Mouse (Mus musculus) liver, embryonic 12.5 days (tissue): ENCODE measurements around the gene Ano1. TPM values are rescaled to one million over a fixed set of nuclear protein-coding genes. Genes with fewer than 3 reads are reported as not detected.

Source experiments
- ATAC-seq: fragments of 200-750 bp; cut with Nextera tagmentation; 2 replicates; pipeline ENCODE4 v1.8.0; 2017; ENCODE audit warnings: moderate number of reproducible peaks, mild to moderate bottlenecking, moderate library complexity
- H3K27ac ChIP-seq: fragments of 300-500 bp; sonication (generic); 2 replicates; pipeline ENCODE4 v1.5.1; 2016; ENCODE audit warnings: mild to moderate bottlenecking
- H3K27me3 ChIP-seq: fragments of 300-500 bp; sonication (generic); replicated peaks from 2 replicates; pipeline ENCODE4 v1.6.1; 2016; ENCODE audit warnings: mild to moderate bottlenecking, moderate library complexity
- H3K36me3 ChIP-seq: fragments of 300-500 bp; sonication (generic); 2 replicates; pipeline ENCODE4 v1.6.1; 2016; ENCODE audit warnings: mild to moderate bottlenecking, moderate library complexity
- H3K4me1 ChIP-seq: fragments of 300-500 bp; sonication (generic); 2 replicates; pipeline ENCODE4 v1.6.1; 2016
- H3K4me2 ChIP-seq: fragments of 300-500 bp; sonication (generic); 2 replicates; pipeline ENCODE4 v1.6.1; 2016; ENCODE audit warnings: mild to moderate bottlenecking, moderate library complexity
- H3K4me3 ChIP-seq: fragments of 300-500 bp; sonication (generic); 2 replicates; pipeline ENCODE4 v1.5.1; 2016; ENCODE audit warnings: mild to moderate bottlenecking, moderate library complexity
- H3K9ac ChIP-seq: fragments of 300-500 bp; sonication (generic); 2 replicates; pipeline ENCODE4 v1.6.1; 2016; ENCODE audit warnings: mild to moderate bottlenecking, moderate library complexity
- H3K9me3 ChIP-seq: fragments of 300-500 bp; sonication (generic); replicated peaks from 2 replicates; pipeline ENCODE4 v1.6.1; 2016; ENCODE audit warnings: mild to moderate bottlenecking, moderate library complexity
- WGBS: fragments of 180-500 bp; shearing (Covaris S2); methylation state at CpG from one replicate; pipeline ENCODE4 v1.1.7; 2016; ENCODE audit not compliant: insufficient replicate concordance; 5-methylcytosine and 5-hydroxymethylcytosine counted together
- polyA plus RNA-seq: library from polyadenylated mRNA; unstranded; fragments of >200 nt; fragmentation: Nextera tagmentation; extraction: Ambion mirVana; gene quantifications from 2 replicates; pipeline ENCODE4 v1.2.1, GENCODE M21; 2016

The Ano1 gene
- polyA plus RNA-seq = 5.7 and 7.2 TPM in 2 replicates

DNA sequence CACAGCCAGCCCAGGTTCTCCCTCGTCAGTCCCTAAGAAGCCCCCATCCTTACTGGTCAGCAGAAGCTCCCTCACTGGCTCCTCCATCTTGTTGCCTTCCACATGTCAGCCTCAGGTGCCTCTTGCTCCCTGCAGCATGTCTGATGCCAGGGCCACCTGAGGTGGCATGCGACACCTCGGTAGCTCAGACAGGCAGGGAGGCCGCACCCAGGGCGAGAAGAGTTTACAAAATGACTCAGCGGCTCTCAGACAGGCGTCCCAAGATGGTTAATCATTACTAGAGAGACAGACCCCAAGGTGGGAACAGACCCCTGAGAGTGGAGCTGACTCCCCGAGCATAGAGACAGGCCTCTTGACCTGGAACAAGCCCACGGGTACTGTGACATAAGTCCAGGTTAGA lies at the start of gene Ano1:
Ano1 (minus strand) TSS at position 142 of the 400 bp plus-strand sequence.
- no peak within 1 kb of the TSS for H3K4me2 ChIP-seq
- WGBS = 60% methylated on average over 9 of the region's 9 CpGs
- H3K36me3 ChIP-seq = no peaks in the 10 kb centered on the region
- peak within 1 kb of the TSS; percentile 12; the same call in 1 of the 2 replicates for H3K9ac ChIP-seq
- H3K27me3 ChIP-seq = peaks cover 40% of the 10 kb centered on the region
- ATAC-seq = no peak
- H3K4me1 ChIP-seq = peaks cover 72% of the 10 kb centered on the region
- no peaks in the 10 kb centered on the region for H3K9me3 ChIP-seq
- H3K27ac ChIP-seq = peak within 1 kb of the TSS; percentile 91
- H3K4me3 ChIP-seq = no peak within 1 kb of the TSS

DNA sequence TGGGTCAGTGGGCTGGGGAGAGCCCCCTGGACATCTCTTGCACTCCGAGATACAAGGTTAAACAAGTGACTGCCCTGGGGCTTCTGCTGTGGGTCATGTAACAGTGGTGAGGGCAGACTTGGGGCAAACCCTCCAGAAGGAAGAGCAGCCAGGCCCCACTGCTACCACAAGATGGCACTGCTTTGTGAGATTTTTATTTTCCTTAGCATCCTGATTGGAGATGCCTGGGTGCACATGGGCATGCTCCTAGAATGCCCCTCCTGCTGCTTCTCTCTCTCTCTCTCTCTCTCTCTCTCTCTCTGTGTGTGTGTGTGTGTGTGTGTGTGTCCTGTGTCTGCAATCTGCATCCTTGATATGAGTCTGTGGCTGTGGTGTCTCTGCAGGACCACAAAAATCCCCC lies 46.7 kb upstream of the Ano1 start:
- ATAC-seq = no peak
- Histone ChIP-seq H3K4me2 (no peak overlapping the region), H3K36me3 (no peaks in the 10 kb centered on the region), H3K9ac (no peak overlapping the region), H3K4me3 (no peak overlapping the region), H3K9me3 (no peaks in the 10 kb centered on the region), H3K4me1 (no peaks in the 10 kb centered on the region), H3K27ac (no peak overlapping the region), H3K27me3 (peaks cover 66% of the 10 kb centered on the region)
- 21% methylated on average over 1 of the region's 1 CpGs for WGBS

DNA sequence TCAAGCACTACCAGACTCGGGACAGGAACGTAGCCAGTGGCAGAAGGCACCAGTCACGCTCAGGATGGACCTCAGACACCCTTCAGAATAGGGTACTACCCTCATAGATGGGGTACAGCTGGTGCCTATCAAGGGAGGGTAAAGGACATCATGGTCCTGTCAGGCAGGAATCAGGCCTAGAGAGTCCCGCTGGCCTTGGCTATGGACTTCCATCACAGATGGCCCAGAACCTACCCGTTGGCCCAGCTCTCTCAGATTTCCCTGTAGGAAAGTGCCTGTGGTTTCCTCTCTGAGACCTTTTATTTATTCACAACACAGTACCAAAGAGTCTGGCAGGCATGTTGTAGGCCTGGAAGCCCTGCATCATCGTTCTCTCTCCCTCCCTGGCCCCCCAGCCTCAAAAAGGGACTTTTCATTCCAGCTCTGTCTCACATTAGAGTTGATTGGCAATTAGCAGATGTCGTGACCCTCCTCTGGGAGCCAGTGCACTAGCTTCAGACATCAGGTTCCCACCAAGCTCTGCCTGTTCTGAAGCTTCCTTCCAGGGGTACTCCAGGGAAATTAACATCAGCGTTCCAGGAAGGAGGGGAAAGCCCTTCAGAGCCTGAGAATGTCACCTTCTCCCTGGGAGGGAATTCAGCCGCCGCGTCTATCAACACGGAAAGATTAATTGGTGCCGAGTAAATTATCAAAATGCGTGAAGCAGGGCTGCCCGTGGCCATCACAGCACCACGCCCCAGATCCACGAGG lies 45.4 kb upstream of the Ano1 start:
- H3K27ac ChIP-seq = no peak overlapping the region
- H3K9ac ChIP-seq = no peak overlapping the region
- no peaks in the 10 kb centered on the region for H3K4me1 ChIP-seq
- H3K4me3 ChIP-seq = no peak overlapping the region
- H3K27me3 ChIP-seq = peaks cover 53% of the 10 kb centered on the region
- H3K4me2 ChIP-seq = no peak overlapping the region
- no peak for ATAC-seq
- no peaks in the 10 kb centered on the region for H3K36me3 ChIP-seq
- 68% methylated on average over 17 of the region's 17 CpGs for WGBS
- no peaks in the 10 kb centered on the region for H3K9me3 ChIP-seq

DNA sequence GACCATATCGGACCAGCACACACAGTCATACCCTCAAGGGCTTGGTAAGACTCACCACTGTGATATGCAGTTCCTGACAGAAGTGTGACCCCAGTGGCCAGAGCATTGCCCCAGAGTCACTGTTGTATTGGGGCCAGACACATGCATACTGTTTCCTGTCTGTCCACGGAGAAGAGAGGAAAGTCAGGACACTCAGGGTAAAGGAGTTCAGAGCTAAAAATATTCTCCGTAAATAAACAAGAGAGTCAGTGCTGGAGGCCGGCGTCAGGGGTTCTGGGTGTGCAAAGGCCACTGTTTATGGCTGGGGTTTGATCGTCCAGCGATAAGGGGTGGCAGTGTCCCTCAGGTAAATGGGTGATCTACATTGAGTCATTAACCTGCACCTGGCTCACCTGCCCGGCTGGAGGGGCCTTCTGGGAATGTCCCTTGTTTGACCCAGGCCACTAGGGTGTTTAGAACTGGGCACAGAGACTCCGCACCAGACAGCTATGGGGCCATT lies 44.3 kb upstream of the Ano1 start:
- WGBS = 60% methylated on average over 9 of the region's 9 CpGs
- Histone ChIP-seq H3K9me3 (no peaks in the 10 kb centered on the region), H3K4me3 (no peak overlapping the region), H3K4me2 (no peak overlapping the region), H3K27me3 (peaks cover 43% of the 10 kb centered on the region), H3K36me3 (no peaks in the 10 kb centered on the region), H3K27ac (no peak overlapping the region), H3K4me1 (no peaks in the 10 kb centered on the region), H3K9ac (no peak overlapping the region)
- no peak for ATAC-seq

DNA sequence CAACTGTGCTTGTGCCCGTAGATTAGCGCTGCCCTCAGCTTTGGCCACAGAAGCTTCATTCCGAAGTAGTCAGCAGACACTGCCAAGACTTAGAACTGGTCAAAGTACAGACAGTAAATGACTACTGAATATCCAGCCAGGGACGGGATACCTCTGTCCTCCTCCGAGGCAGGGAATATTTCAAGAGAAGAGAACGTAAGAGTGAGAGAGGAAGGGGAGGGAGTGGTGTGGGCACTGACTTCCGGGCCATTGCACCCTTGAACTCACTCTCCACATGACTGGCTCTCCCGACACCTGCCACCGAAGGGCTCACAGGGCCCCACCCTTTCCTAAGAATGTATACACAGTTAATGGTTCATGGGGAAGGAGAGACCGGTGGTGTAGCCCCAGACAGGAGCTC lies 41.5 kb upstream of the Ano1 start:
- Histone ChIP-seq H3K4me1 (peaks cover 24% of the 10 kb centered on the region), H3K27me3 (peaks cover 18% of the 10 kb centered on the region), H3K4me2 (no peak overlapping the region), H3K9me3 (no peaks in the 10 kb centered on the region), H3K9ac (no peak overlapping the region), H3K4me3 (no peak overlapping the region), H3K27ac (no peak overlapping the region), H3K36me3 (no peaks in the 10 kb centered on the region)
- WGBS = 73% methylated on average over 10 of the region's 10 CpGs
- ATAC-seq = no peak

DNA sequence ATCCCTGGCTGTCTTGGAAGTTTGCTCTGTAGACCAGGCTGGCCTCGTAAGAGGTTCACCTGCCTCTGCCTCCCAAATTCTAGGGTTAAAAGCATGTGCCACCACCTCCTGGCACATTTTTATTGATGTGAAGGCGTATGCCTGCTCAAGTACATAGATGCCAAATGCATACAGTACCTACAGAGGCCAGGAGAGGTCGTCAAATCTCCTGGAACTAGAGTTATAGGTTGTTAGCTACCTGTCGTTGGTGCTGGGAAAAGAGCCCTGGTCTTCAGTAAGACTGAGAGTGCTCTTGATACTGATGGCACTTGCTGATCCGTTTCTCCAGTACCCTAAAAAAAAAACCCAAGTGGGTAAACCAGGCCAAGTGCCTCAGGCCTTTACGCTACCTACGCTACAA lies 39.7 kb upstream of the Ano1 start:
- H3K4me2 ChIP-seq = no peak overlapping the region
- 89% methylated on average over 7 of the region's 7 CpGs for WGBS
- H3K27me3 ChIP-seq = peaks cover 8% of the 10 kb centered on the region
- no peak overlapping the region for H3K4me3 ChIP-seq
- no peaks in the 10 kb centered on the region for H3K36me3 ChIP-seq
- H3K27ac ChIP-seq = no peak overlapping the region
- no peaks in the 10 kb centered on the region for H3K9me3 ChIP-seq
- H3K9ac ChIP-seq = no peak overlapping the region
- no peak for ATAC-seq
- H3K4me1 ChIP-seq = peaks cover 42% of the 10 kb centered on the region

DNA sequence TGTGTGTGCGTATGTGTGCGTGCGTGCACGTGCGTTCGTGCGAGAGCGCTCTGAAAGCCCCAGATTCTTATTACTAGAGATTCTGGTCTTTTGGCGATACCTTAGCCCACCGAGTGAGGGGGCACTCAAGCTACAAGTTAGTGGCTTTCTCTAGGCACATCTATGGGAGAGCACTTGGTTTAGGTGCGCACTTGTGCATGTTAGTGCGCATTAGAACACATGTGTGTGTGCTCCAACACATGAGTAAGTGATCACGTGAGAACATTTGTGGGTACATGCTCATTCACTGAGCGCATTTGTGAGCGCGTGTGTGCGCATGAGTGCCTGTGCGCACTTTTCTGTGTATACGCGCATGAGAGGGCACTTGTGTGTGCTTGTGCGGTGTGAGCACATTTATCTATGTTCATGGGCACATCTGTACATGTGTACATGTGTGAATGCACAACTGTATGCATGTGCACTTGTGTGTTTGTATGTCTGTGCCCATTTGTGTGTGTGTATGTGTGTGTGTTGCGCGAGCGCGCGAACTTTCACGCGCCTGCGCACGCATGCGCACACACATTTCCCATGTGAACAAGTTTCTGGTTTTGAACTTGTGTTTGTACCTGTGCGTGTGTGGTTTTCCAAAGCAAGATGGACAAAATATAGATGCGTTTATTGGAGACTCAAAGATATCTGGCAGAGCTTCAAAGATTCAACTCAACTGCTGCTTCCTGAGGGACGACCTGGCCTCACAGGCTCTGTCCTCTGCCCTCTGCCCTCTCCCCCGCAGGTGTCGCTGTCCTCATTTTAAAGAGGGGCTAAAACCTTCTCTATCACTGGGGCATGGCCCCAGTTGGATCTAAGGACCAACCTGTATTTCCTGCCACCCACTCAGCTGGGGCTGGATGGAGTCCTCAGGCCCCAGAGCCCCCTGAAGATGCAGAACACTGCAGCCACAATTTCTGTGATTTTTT lies 38.1 kb upstream of the Ano1 start:
- Histone ChIP-seq H3K9me3 (no peaks in the 10 kb centered on the region), H3K4me3 (peak overlapping the region; percentile 32), H3K36me3 (no peaks in the 10 kb centered on the region), H3K27ac (peak overlapping the region; percentile 99), H3K27me3 (peaks cover 8% of the 10 kb centered on the region), H3K4me2 (peak overlapping the region; percentile 71), H3K4me1 (peaks cover 58% of the 10 kb centered on the region), H3K9ac (peak overlapping the region; percentile 69)
- 53% methylated on average over 36 of the region's 36 CpGs for WGBS
- ATAC-seq = no peak

DNA sequence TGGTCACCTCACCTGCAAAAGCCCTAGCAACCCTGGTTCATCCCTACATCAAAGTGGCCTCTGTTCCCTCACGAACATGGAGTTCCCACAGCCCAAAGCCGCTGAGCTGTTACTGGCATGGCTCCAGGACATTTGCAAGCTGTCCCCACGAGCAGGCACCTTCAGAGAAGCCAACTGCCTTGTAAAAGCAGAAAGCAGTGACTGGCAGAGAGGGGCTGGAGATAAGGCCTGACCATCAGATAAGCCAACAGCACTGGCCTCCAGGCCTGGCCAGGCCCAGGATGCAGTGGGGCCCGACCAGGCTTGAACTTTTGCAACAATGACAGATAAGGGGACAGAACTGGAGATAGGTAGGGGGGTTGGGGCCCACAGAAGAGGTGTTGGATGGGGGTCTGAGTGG lies 36.9 kb upstream of the Ano1 start:
- peak overlapping the region; percentile 71 for H3K4me2 ChIP-seq
- no peaks in the 10 kb centered on the region for H3K9me3 ChIP-seq
- peak overlapping the region; percentile 33 for H3K4me3 ChIP-seq
- peaks cover 70% of the 10 kb centered on the region for H3K4me1 ChIP-seq
- no peaks in the 10 kb centered on the region for H3K36me3 ChIP-seq
- H3K9ac ChIP-seq = peak overlapping the region; percentile 69
- peak; percentile 51 for ATAC-seq
- H3K27ac ChIP-seq = peak overlapping the region; percentile 99
- WGBS = 7% methylated on average over 4 of the region's 4 CpGs
- no peaks in the 10 kb centered on the region for H3K27me3 ChIP-seq

DNA sequence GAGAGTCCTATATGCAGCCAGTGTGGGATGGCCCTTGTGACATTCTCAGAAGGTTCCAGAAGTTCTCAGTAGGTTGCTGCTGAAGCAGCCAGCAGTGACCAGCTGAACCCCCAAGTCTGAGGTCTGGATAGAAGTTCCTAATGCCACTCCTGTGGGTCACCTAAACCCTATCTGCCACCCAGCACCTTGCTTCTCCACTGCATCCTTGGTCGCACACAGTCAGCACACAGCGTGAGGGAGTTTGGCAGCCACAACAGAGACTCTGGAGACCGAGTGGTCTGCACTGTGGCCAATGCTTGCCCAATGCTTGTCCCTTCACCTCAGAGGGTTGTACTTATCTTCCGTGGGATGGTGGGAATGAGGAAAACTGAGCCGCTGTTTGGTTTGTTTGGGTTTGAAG lies 35.7 kb upstream of the Ano1 start:
- Histone ChIP-seq H3K27me3 (no peaks in the 10 kb centered on the region), H3K9ac (peak overlapping the region; percentile 69), H3K27ac (peak overlapping the region; percentile 99), H3K36me3 (no peaks in the 10 kb centered on the region), H3K9me3 (no peaks in the 10 kb centered on the region), H3K4me3 (peak overlapping the region; percentile 38; the same call in 1 of the 2 replicates), H3K4me2 (peak overlapping the region; percentile 71), H3K4me1 (peaks cover 82% of the 10 kb centered on the region)
- ATAC-seq = no peak
- WGBS = 47% methylated on average over 5 of the region's 5 CpGs

DNA sequence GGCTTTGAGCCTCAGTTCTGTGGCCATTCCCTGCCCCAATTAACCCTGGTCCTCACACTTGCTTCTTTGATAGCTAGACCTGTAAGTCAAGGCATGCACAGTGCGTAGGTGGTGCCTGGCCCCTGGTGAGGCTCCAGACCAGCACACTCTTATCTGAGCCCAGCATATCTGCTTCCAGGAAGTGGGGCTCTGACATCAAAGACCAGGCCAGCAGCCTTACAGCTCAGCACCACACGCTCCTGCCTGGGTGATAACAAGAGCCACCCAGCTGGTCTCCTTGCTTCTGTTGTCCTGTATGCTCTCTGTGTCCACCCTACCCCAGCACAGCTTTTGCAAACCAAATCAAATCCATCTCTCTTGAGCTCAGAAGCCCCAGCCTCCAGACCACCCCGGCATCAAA lies 34.8 kb upstream of the Ano1 start:
- Histone ChIP-seq H3K36me3 (no peaks in the 10 kb centered on the region), H3K9ac (peak overlapping the region; percentile 71), H3K4me2 (peak overlapping the region; percentile 71), H3K4me1 (peaks cover 91% of the 10 kb centered on the region), H3K27ac (peak overlapping the region; percentile 99), H3K27me3 (no peaks in the 10 kb centered on the region), H3K4me3 (peak overlapping the region; percentile 40), H3K9me3 (no peaks in the 10 kb centered on the region)
- ATAC-seq = peak; percentile 94
- WGBS = 6% methylated on average over 3 of the region's 3 CpGs

DNA sequence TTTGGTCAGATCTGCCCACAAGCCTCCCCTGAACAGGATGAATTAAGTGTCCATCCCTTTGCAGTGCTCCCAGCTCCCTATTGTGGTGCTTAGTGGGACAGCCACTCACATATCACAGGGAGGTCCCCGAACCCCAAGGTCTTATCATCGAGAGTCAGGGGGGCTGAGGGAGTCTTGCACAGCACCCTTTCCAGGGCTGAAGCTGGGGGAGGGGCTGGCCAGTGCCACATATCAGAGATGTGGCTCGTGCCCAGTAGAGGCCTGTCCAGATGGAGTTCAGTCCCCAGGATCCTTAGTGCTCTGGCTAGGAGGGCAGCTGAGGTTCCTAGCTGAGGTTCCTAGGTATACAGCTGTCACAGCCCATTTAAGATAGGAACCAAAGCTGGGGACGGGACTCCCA lies 32.4 kb upstream of the Ano1 start:
- Histone ChIP-seq H3K4me3 (no peak overlapping the region), H3K9me3 (no peaks in the 10 kb centered on the region), H3K27ac (peak overlapping the region; percentile 99), H3K36me3 (no peaks in the 10 kb centered on the region), H3K4me2 (peak overlapping the region; percentile 71), H3K27me3 (no peaks in the 10 kb centered on the region), H3K4me1 (peaks cover 97% of the 10 kb centered on the region), H3K9ac (peak overlapping the region; percentile 71)
- 47% methylated on average over 4 of the region's 4 CpGs for WGBS
- peak; percentile 6 for ATAC-seq

DNA sequence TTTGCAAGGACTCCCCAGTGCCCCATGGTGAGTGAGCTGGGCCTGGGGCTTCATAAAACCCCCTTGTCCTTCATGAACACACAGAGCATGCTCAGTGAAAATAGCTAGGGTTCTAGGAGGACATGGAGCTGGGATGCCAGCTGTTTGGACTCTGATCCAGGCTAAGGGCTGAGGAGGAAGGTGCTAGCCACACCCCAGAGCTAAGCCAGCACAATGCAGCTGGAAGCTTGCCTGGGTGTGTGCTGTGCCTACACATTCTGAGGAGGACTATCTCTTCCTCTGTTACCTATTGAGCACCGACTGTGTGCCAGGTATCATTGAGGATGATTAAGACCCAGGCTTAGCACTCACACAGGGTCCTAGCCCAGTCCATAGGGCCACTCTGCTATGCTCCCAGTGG lies 30.6 kb upstream of the Ano1 start:
- Histone ChIP-seq H3K27me3 (peaks cover 7% of the 10 kb centered on the region; the same call in 1 of the 2 replicates), H3K4me2 (peak overlapping the region; percentile 4; the same call in 1 of the 2 replicates), H3K27ac (peak overlapping the region; percentile 99), H3K4me1 (peaks cover 79% of the 10 kb centered on the region), H3K9me3 (no peaks in the 10 kb centered on the region), H3K4me3 (no peak overlapping the region), H3K36me3 (no peaks in the 10 kb centered on the region), H3K9ac (peak overlapping the region; percentile 47)
- no peak for ATAC-seq
- 47% methylated on average over 1 of the region's 1 CpGs for WGBS
